Mouse (Mus musculus): ENCODE measurements around the gene Hist1h2bg. TPM values are rescaled to one million over a fixed set of nuclear protein-coding genes. Genes with fewer than 3 reads are reported as not detected.
"Not testable (repeated sequence)": the region's sequence is repeated elsewhere in the genome, so short reads cannot be mapped to it uniquely, and the experiment has no call there.

Gene Hist1h2bg
- 10 to 100 TPM; 38.1 to 41.0 TPM for total RNA-seq (2021)

DNA sequence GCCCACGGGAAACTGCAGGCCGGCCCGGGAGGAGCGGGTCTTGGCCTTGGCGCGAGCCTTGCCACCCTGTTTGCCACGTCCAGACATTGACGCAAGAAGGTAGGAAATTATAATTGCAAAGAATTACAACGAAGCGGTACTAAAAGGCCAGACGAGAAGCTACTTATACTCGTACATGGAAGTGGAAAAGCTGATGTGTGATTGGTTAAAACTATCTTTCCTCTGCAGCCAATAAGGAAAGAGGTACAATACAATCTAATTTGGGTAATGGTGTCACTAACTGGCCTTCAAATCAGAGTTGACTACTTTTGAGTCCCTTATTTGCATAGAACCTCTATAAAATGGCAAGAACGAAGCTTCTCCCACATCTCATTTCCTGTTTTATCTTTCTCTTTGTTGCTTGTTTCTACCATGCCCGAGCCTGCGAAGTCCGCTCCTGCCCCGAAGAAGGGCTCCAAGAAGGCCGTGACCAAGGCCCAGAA lies at the start of gene Hist1h2bg, which contains the start of gene Hist1h2ae:
Gene Hist1h2bg, plus strand, starts transcription at position 375 of the 482 bp plus-strand sequence.
Gene Hist1h2ae, minus strand, starts transcription at position 199 of the 482 bp plus-strand sequence.
- intact Hi-C loops (cut with DNase I): no loop called here
- DNase-seq: peak; percentile 56 to 78

DNA sequence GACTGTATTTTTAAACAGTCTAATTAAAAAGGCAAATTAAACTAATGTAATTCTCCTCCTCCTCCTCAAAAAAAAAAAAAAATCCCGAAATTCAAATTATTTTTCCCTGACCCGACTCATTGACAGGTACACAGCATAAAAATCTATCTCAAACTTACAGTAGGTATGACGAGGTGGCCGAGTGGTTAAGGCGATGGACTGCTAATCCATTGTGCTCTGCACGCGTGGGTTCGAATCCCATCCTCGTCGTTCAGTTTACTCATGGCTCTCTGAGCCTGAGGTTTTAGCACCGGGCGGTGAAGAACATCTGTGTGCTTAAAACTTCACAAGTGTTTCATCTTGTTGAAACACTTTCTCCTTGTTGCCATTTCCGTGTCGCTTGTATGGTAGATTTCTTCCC lies 49.5 kb upstream of the Hist1h2bg start:
- peak; percentile 73 to 79 for DNase-seq
- intact Hi-C loops (cut with DNase I): loop anchor here (5.0 kb wide), 1 partner anchor 76 kb away; no protein-coding TSS in a partner anchor

DNA sequence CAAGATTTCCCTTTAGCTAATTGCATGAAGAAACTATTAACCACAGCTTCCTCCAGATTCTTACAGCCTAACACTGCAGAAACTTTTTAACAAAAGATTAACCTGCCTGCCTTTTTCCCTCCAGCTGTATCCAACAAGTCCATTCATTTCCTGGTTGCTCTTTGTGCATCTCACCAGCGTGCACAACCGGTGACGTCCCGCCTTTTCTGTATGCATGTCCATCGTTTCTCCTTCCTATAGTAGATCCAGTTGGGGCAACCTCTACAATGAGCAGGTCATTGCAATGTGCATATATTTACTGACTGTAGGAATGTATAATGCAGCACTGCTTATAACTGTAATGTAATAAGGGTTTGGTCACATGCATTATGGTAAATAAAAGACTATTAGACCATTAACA lies 47.2 kb upstream of the Hist1h2bg start:
- intact Hi-C loops (cut with DNase I): loop anchor here (5.0 kb wide), 1 partner anchor 73 kb away; no protein-coding TSS in a partner anchor
- DNase-seq: no peak

DNA sequence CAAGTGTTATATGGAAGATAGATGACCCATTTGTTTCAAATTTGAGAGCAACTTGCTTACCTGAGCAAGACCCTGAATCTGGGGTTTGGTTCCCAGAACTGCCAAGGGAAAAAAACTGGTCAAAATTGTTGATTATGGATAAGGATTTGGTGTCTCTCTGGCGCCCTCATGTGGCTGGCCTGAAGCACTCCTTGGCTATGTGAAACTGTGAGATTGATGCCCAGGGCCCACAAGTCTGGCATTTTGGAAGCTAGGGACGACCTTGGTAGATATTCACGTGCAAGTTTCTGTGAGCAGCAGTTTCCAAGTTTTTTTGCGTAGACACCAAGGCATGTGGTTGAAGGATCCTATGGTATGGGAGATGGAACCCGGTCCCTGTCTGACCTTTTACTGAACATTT lies 46.5 kb upstream of the Hist1h2bg start:
- intact Hi-C loops (cut with DNase I): loop anchor here (5.0 kb wide), 2 partner anchors 73 to 1812 kb away; no protein-coding TSS in a partner anchor
- peak; percentile 76 to 83 for DNase-seq

DNA sequence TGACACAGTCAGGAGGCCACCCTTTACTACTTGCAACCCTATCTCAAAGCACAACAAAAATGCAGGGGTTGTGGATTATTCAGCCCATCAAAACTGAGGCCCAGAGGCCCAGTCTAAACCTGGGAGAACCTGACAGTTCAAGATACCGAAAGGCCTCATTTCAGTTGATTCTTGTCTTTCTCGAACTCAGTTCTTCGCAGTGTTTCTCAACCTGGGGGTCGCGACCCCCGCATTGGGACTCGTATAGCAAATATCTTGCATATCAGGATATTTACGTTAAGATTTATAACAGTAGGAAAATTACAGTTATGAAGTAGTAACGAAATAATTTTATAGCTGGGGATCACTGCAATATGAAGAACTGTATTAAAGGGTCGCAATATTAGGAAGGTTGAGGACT lies 45.3 kb upstream of the Hist1h2bg start:
- intact Hi-C loops (cut with DNase I): loop anchor here (5.0 kb wide), 1 partner anchor 1814 kb away; no protein-coding TSS in a partner anchor

DNA sequence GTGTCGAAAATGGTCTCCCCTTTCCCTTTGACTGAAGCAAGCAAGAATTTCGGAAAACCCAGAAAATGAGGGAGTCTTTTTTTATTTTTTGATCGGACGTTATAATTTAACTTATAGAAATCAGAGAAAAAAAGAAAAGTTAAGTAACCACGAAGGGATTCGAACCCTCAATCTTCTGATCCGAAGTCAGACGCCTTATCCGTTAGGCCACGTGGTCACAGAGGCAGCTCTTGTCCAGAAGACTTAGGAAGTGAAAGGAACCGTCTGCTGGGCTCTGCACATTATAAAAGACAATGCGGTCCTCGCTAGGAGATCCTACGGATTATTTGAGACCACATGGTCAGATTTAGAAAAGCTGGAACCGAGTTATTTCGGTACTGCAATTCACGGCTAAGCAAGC lies 44.9 kb upstream of the Hist1h2bg start:
- intact Hi-C loops (cut with DNase I): loop anchor here (5.0 kb wide), 1 partner anchor 1814 kb away; no protein-coding TSS in a partner anchor

More for the DNA sequence above, 45.3 kb upstream of the Hist1h2bg start:
- DNase-seq: no peak

DNA sequence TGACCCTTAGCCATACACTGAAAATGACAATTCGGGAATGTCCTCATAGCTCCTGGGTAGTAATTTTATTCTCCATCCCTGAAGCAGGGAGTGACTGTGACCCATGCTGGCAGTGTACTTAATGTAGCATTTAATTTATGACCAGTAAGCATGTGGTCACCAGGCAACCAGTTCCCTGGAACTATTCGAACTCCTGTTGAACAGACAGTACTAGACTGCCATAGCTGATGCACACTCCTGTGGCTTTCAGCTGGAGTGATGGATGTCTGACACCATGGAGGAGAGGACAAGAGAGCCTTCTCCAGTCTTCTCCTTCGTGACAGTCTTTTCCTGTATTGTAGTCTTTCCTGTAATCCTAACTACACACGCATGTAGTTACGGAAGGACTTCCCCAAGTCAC lies 42.2 kb upstream of the Hist1h2bg start:
- no peak for DNase-seq
- intact Hi-C loops (cut with DNase I): loop anchor here (5.0 kb wide), 1 partner anchor 1817 kb away; no protein-coding TSS in a partner anchor

More for the DNA sequence above, 44.9 kb upstream of the Hist1h2bg start:
- DNase-seq: peak; percentile 92 to 94

DNA sequence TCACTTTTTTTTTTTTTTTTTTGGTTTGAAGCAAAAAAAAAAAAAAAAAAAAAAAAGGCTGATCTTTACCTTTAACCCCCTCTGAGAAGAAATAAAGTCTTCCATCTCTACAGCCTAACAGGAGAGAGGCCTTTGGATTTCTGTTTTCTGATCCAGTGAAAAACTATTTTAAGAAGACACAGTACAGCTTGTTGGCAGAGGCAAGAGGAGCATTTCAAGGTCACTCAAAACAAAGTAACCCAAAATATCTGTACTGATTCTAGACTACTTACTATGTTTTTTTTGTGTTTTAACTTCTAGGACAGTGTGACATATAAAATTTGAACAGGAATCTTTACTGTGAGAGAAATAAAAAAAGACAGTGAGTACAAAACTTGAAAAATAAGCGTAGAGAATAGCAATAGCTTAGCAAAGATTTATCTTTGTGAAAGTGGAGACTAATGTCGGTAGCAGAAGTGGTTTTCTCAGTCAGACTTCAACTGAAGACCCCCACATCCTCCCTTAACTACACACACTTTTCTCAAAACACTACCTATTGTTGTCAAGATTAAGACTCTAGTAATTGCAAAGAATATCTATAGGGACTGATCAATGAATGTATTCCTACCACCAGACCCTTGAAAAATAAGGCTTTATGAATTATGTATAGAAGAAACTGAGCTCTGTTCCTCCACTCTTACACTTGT lies 41.6 kb upstream of the Hist1h2bg start:
- intact Hi-C loops (cut with DNase I): loop anchor here (1.0 to 5.0 kb wide), 6 partner anchors 10 to 1817 kb away; partner anchors contain the start of genes Hist1h1t, Hist1h2ag, Hist1h2bj and Hist1h4c
- no peak for DNase-seq

DNA sequence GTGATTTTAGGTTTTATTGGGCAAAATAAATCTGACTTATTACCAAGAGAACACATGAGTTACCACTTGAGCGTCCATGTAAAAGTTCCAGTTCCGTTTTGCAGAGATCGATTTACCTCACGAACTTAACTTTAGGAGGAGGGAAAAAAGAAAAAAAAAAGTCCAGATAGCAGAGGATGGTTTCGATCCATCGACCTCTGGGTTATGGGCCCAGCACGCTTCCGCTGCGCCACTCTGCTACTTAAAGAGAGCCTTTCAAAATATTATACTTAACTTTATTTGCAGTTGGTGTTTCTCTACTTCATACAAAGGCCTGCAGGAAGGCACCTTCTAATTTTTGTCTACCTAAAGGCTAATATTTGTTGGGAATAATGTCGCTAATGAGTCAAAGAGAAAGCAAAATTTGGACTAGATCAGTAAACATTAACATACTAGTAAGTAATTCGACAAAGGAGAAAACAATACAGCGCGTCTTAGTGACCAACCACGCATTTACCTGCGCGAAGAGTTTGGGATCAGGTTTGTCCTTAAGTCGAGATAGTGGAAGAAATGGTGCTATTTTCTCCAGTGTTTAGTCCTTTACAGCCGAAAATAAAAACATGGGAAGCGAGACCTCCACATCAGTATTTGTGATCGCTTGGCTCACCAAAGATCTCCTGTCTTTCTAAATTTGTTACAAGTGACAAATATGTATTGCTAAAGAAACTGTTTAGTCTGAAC lies 40.9 kb upstream of the Hist1h2bg start:
- intact Hi-C loops (cut with DNase I): loop anchor here (1.0 to 5.0 kb wide), 5 partner anchors 11 to 1488 kb away; partner anchors contain the start of genes Hist1h1t, Hist1h2ag, Hist1h2bj and Hist1h4c

DNA sequence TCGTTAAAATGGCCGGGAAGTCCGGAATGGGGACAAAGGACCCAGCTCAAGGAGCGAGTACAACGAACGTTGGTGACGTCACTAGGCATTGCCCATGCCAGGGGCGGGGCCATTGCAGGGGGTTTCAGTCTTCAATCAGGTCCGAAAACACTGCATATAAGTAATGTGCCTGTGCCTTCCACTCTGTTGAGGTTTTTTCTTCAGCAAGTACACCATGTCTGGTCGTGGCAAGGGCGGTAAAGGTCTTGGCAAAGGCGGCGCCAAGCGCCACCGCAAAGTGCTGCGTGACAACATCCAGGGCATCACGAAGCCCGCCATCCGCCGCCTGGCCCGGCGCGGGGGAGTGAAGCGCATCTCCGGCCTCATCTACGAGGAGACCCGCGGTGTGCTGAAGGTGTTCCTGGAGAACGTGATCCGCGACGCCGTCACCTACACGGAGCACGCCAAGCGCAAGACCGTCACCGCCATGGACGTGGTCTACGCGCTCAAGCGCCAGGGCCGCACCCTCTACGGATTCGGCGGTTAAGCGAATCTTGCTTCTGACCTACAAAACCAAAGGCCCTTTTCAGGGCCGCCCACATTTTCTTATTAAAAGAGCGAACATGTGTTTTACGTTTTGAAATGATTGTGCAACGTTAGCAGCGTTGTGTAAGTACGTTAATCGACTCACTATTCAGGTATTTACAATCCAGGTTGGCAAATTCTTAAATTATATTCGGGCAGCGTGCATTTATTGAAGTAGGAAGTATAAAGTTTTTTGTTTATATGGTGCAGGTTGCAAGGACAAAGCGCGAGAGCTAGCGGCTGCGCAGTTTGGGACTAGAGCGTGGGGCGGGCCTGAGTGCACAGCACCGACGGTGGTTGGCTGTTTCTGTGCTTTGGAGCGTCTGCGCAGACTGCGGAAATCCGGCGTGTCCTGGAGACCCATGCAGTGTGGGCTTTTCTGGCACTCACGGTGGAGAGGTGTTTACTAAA lies 40.0 kb upstream of the Hist1h2bg start, which contains the start of gene Hist1h4h:
Gene Hist1h4h, plus strand, starts transcription at position 150 of the 975 bp plus-strand sequence.
- peak; percentile 93 to 96 for DNase-seq
- intact Hi-C loops (cut with DNase I): loop anchor here (1.0 to 5.0 kb wide), 5 partner anchors 12 to 1489 kb away; partner anchors contain the start of genes Hist1h1t, Hist1h2ag, Hist1h2bj and Hist1h4c

More for the DNA sequence above, 40.9 kb upstream of the Hist1h2bg start:
- DNase-seq: peak; percentile 71 to 75

DNA sequence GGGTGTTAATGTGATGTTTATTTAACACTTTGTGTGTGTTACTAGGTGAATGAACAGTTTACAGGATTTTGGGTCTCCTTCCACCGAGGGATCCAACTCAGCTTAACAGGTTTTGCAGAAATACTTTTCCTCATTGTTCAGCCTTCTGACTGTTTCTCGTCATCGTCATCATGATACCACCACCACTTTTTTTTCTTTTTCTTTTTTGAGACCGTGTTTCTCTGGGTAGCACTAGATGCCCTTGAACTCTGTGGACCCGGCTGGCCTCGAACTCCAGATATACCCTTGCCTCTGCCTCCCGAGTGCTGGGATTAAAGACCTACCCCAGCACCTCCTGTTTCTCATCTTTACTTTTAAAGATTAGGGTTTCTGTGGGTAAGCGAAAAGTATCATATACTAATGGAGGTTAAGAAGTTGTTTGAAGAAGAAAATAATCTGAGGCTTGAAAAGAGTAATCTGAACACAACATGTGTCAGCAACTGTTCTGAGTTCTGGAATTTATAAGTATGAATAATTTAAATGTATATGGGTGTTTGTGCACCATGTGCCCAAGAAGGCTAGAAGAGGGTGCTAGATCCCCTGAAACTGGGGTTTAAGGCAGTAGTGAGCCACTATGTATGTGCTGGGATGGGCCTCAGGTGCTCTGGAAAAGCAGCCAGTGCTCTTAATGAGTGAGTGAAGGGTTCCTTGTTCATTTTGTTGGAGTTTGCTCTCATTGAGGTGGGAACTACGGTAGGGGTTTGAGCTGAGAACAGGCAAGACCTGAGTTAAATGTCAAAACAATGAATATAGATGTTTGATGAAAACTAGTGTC lies 38.7 kb upstream of the Hist1h2bg start:
- DNase-seq: no peak
- intact Hi-C loops (cut with DNase I): loop anchor here (5.0 kb wide), 4 partner anchors 50 to 1490 kb away; partner anchors contain the start of genes Hist1h1t, Hist1h2ag, Hist1h2bj and Hist1h4c

DNA sequence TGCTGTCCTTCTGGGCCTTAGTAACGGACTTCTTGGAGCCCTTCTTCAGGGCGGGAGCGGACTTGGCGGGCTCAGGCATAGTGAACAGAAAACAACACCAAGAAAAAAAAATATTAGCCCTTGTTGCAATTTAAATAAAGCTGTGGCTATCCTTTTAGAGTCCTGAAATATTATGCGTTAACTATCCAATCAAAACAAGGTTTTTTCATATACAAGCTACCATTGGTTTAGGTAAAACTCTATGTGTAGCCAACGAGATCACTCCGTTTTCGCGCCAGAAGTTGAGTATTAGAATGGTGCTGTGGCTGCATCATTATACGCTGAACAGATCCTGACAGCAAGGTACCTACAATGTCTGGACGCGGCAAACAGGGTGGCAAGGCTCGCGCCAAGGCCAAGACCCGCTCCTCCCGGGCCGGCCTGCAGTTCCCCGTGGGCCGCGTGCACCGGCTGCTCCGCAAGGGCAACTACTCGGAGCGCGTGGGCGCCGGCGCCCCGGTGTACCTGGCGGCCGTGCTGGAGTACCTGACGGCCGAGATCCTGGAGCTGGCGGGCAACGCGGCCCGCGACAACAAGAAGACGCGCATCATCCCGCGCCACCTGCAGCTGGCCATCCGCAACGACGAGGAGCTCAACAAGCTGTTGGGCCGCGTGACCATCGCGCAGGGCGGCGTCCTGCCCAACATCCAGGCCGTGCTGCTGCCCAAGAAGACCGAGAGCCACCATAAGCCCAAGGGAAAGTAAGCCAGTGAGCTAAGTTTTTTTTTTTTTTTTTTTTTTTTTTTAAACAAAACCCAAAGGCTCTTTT lies 37.4 kb upstream of the Hist1h2bg start, which contains the start of gene Hist1h2af:
Gene Hist1h2af, plus strand, starts transcription at position 347 of the 808 bp plus-strand sequence.
- DNase-seq: not testable (repeated sequence)
- intact Hi-C loops (cut with DNase I): loop anchor here (5.0 kb wide), 4 partner anchors 49 to 1491 kb away; partner anchors contain the start of genes Hist1h1t, Hist1h2ag, Hist1h2bj and Hist1h4c

DNA sequence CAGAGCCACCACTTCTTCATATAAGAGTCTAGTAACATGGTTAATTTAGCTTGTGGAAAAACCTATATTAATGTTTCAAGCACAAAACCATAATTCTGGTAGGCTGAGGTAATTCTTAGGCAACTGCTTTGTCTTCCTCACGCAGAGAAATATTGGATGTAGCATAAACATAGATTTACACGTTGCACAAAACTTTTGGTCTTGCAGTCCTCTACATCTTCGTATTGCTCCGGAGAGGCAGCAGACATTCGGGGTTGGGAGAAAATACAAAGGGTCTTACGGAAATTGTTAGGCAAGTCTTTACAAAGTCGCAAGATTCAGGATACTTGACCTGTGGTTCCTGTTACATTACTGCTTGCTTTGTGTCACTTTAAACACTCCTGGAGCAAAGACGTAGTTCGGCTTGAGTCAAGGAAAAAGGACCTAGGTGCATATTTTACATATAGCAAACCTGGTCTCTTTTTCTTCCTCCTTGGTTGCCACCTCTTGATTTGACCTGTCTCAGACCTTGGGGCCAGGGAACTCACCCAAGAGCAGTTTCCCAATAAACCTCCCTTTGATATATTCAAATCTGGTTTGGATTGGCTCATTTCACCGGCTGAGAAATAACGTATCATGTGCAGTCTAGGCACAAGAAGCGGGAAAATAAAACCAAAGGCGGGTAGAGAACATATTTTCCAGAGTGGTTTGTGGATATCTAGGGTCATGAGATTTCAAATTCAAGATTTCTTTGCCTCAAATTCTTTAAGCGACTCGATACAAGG lies 36.6 kb upstream of the Hist1h2bg start:
- intact Hi-C loops (cut with DNase I): loop anchor here (5.0 kb wide), 4 partner anchors 48 to 1492 kb away; partner anchors contain the start of genes Hist1h1t, Hist1h2ag, Hist1h2bj and Hist1h4c
- DNase-seq: no peak

DNA sequence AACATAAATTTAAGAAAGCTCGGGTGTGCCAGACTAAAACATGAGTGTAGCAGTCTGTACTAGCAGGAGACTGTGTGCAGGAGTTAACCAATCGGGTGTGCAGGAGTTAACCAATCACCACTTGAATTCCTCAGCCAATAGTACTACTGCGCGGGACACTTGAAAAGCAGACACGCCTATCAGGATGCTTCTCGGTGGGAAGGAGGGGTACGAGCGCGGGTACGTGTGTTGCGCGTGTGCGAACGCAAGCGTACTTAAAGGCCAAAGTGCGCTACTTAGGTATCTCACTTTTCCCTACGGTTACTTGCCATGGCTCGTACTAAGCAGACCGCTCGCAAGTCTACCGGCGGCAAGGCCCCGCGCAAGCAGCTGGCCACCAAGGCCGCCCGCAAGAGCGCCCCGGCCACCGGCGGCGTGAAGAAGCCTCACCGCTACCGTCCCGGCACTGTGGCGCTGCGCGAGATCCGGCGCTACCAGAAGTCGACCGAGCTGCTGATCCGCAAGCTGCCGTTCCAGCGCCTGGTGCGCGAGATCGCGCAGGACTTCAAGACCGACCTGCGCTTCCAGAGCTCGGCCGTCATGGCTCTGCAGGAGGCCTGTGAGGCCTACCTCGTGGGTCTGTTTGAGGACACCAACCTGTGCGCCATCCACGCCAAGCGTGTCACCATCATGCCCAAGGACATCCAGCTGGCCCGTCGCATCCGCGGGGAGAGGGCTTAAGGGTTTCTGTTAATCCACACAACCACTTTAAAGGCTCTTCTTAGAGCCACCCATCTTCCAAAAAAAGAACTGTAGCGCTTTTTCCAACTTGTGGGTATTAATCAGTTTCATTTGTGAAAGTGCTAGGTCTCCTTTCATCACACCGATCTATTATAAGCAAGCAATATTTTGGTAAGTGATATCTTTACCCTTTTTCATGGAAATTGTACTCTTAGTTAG lies 35.8 kb upstream of the Hist1h2bg start, which contains the start of gene Hist1h3g:
Gene Hist1h3g, plus strand, starts transcription at position 286 of the 939 bp plus-strand sequence.
- peak; percentile 82 to 84 for DNase-seq
- intact Hi-C loops (cut with DNase I): not testable (repeated sequence)

Data from heart, postnatal 36 days (tissue).